Mouse (Mus musculus) midbrain, embryonic 16.5 days (tissue): ENCODE measurements at regions not wholly inside any gene's neighbourhood (a gene's known extent, or its start where the extent isn't known, plus 50 kb on each side); places are given as distances from the start of the nearest gene placed in this dataset.
"Not testable (repeated sequence)": the region's sequence is repeated elsewhere in the genome, so short reads cannot be mapped to it uniquely, and the experiment has no call there.

Source experiments
- ATAC-seq: fragments of 200-750 bp; cut with Nextera tagmentation; 2 replicates; pipeline ENCODE4 v1.8.0; 2017; ENCODE audit warnings: moderate TSS enrichment
- H3K27ac ChIP-seq: fragments of 300-500 bp; sonication (generic); 2 replicates; pipeline ENCODE4 v1.5.1; 2014; ENCODE audit warnings: mild to moderate bottlenecking, low read length, mixed read lengths
- H3K27me3 ChIP-seq: fragments of 300-500 bp; sonication (generic); 2 replicates; pipeline ENCODE4 v1.6.1; 2014; ENCODE audit warnings: low read depth, low read length, mixed read lengths; ENCODE audit not compliant: control insufficient read depth, insufficient read depth
- H3K36me3 ChIP-seq: fragments of 300-500 bp; sonication (generic); 2 replicates; pipeline ENCODE4 v1.6.1; 2014; ENCODE audit warnings: mild to moderate bottlenecking, low read length, moderate library complexity, mixed read lengths; ENCODE audit not compliant: control insufficient read depth, insufficient read depth
- H3K4me1 ChIP-seq: fragments of 300-500 bp; sonication (generic); 2 replicates; pipeline ENCODE4 v1.6.1; 2014; ENCODE audit warnings: mild to moderate bottlenecking, low read length, mixed read lengths; ENCODE audit not compliant: control insufficient read depth, insufficient read depth
- H3K4me2 ChIP-seq: fragments of 300-500 bp; sonication (generic); 2 replicates; pipeline ENCODE4 v1.6.1; 2014; ENCODE audit warnings: mild to moderate bottlenecking, low read length, mixed read lengths
- H3K4me3 ChIP-seq: fragments of 300-500 bp; sonication (generic); 2 replicates; pipeline ENCODE4 v1.5.1; 2014; ENCODE audit warnings: low read depth, mild to moderate bottlenecking, low read length, moderate library complexity, mixed read lengths
- H3K9ac ChIP-seq: fragments of 300-500 bp; sonication (generic); 2 replicates; pipeline ENCODE4 v1.6.1; 2014; ENCODE audit warnings: low read depth, low read length, mixed read lengths
- H3K9me3 ChIP-seq: fragments of 300-500 bp; sonication (generic); replicated peaks from 2 replicates; pipeline ENCODE4 v1.6.1; 2014; ENCODE audit warnings: mild to moderate bottlenecking, low read length, mixed read lengths; ENCODE audit not compliant: control insufficient read depth, poor library complexity, severe bottlenecking
- WGBS: fragments of 180-500 bp; shearing (Covaris S2); extraction: QIAGEN DNeasy Blood & Tissue Kit; methylation state at CpG from one replicate; pipeline ENCODE4 v1.1.7; 2014; 5-methylcytosine and 5-hydroxymethylcytosine counted together

- no peak overlapping the region for H3K4me2 ChIP-seq
- no peaks in the 10 kb centered on the region for H3K27me3 ChIP-seq
- 0 out of 2 replicates have a peak, but pooled peaks cover 3% of the 10 kb centered on the region for H3K9me3 ChIP-seq
- no peak for ATAC-seq
- peaks cover 9% of the 10 kb centered on the region; the same call in 1 of the 2 replicates for H3K4me1 ChIP-seq
- no peak overlapping the region for H3K27ac ChIP-seq
- 54% methylated on average over 3 of the region's 3 CpGs for WGBS
- no peak overlapping the region for H3K4me3 ChIP-seq
- no peaks in the 10 kb centered on the region for H3K36me3 ChIP-seq
- no peak overlapping the region for H3K9ac ChIP-seq
Measured at GRCm38 (mm10) chr2:39480236-39480635, 254.0 kb upstream of the Ppp6c start.

- H3K27ac ChIP-seq, H3K27me3 ChIP-seq, H3K36me3 ChIP-seq, H3K4me2 ChIP-seq, H3K9me3 ChIP-seq, ATAC-seq, H3K4me1 ChIP-seq, H3K4me3 ChIP-seq, H3K9ac ChIP-seq: not testable (repeated sequence)
Measured at GRCm38 (mm10) chr2:39472925-39473324, 246.7 kb upstream of the Ppp6c start.
